Mouse (Mus musculus) left cerebral cortex, postnatal 10 days (tissue): Measurements from ENCODE around the gene 1700029F12Rik. TPM values are rescaled to one million over a fixed set of nuclear protein-coding genes. Genes with fewer than 3 reads are reported as not detected.
A peak's percentile ranks its signal among the peaks of the same experiment; 100 is the strongest.
"Not testable (repeated sequence)": the region's sequence is repeated elsewhere in the genome, so short reads cannot be mapped to it uniquely, and the experiment has no call there.

Experiments used
- DNase-seq, 2 experiments: peaks; one replicate each; pipeline ENCODE4 v3.0.0; 2021 to 2022; ENCODE audit warnings: low spot score in 2 of 2, mixed read lengths in 1 of 2; ENCODE audit errors: extremely low spot score in 1 of 2
- intact Hi-C: fragments of 180-260 bp; cut with DNase I; formaldehyde crosslinking; loops from one replicate; pipeline ENCODE4 v1.15.1; 2025
- total RNA-seq, 2 experiments: library from RNA; stranded (reverse); gene quantifications; 2 replicates each; pipeline ENCODE4 v1.2.3; 2021

Gene 1700029F12Rik
- not detected for total RNA-seq

GRCm38 (mm10) chr13:97034262-97034661 lies at the start of gene 1700029F12Rik:
Gene 1700029F12Rik, minus strand, starts transcription at chr13:97034362.
- DNase-seq = no peak
- intact Hi-C loops = no loop called here

GRCm38 (mm10) chr13:97082432-97082831 lies 48.3 kb upstream of the 1700029F12Rik start:
- DNase-seq = no peak
- intact Hi-C loops = no loop called here

DNA sequence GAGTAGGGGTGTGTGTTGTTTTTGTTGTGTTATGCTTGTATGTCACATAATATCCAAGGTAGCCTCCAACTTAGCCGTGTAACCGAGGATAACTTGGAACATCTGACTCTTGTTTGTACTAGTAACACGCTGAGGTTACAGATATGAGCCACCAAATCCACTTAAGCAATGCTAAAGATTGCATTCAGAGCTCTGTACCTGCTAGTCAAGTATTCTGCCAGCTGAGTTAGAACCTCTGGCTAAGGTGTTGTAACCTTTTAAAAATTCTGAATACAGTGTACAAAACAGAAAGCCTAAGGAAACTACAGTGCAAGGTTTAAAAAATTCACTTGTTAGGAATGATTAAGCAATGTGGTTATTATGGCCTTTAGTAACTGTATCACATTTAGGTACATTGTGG lies 46.5 kb upstream of the 1700029F12Rik start:
- intact Hi-C loops = no loop called here
- no peak for DNase-seq

GRCm38 (mm10) chr13:97080201-97080600 lies 46.0 kb upstream of the 1700029F12Rik start:
- no peak for DNase-seq
- intact Hi-C loops = no loop called here

DNA sequence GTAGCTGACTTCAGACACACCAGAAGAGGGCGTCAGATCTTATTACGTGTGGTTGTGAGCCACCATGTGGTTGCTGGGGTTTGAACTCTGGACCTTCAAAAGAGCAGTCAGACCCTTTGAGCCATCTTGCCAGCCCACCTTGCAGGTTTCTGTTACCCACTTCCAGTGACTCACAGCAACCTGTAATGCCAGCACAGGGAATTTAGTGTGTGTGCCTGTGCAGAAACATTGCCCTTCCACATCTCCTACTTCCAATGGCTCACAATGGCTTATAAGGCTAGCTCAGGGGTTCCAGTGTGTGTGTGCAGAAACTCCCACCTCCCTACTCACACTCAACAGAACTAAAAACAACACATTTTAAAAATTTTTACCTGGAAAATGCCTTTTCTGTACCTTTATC lies 43.4 kb upstream of the 1700029F12Rik start:
- intact Hi-C loops = no loop called here
- no peak for DNase-seq

GRCm38 (mm10) chr13:97073497-97073896 lies 39.3 kb upstream of the 1700029F12Rik start:
- intact Hi-C loops = no loop called here

DNA sequence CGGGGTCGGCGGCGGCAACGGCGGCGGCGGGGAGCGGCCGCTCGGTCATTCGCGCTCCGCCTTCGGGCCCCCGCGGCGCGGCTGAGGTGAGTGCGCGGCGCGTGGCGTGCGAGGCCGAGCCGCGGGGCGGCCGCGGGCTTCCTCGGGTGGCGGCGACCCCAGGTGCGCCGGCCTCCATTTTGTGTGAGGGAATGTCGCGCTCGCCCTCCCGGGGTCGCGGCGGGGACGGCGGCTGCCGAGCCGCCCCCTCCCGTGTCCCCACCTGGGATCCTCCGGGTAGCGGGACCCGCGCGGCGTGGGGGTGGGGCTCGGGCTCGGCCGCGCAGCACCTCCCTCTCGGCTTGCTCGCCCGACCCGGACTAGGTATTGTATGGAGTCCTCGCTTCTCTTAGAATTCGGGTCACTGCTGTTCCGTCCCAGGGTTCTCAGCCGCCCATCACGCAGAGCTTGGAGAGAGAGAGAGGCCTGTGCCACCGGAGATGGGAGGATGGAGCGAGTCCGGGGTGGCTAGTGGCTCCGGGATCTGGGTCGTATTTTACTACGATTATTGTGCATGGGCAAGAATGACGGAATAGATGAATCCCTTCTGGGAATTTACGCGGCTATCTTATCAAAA lies 37.6 kb upstream of the 1700029F12Rik start:
- DNase-seq = peak in 1 of 2 experiments; percentile 63
- intact Hi-C loops = no loop called here

More at GRCm38 (mm10) chr13:97073497-97073896, 39.3 kb upstream of the 1700029F12Rik start:
- no peak for DNase-seq

DNA sequence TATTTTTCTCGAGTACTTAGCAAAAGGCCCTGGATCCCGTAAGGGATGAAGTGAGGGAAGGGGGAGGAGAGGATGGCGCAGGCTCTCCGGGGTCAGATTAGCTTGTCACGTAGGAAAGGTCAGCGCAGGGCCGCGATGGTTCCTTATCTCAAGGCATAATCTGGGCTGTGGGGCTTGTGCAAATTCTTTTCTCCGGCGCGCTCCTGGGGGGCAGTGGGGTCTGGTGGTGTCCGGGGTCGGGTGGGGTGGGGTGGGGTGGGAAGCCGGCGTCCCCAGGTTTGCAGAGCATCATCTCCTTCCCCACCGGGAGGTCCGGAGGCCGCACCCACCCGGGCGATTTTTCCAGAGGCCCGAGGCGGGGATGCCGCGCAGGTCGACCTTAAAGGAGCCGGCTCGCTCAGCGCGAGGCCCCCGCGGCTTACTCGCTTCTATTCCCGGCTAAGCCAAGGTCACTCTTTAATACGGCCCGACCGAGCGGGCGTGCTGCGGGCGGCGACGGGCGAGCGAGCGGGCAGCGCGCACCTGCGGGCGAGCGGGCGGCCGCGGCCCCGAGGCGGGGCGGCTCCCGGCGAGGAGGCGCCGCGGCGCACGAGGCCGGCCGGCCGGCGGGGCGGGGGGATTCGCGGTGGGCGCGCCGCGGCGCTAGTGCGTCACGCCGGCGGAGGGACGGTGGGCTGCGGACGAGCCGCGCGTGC lies 36.9 kb upstream of the 1700029F12Rik start:
- peak in 1 of 2 experiments; percentile 54 for DNase-seq
- intact Hi-C loops = no loop called here

DNA sequence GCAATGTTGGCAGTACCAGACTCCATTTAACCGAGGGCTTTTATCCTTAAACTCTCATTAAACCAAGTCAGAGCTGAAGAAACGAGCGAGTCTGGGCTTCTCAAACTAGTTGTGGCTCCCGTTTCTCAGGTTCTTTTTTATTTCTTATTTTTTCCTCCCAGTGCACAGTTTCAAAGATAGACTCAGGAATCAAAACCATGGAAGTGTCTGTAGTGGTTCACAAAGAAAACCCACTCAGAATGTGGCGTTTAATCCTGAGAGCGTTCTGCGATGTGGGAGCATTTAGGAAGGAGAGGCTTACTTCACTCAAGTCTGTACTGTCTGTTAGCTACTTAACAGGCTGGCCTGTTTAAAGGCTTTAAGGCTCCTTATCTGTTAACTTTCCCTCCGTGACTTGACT lies 34.0 kb upstream of the 1700029F12Rik start:
- intact Hi-C loops = no loop called here
- no peak for DNase-seq

DNA sequence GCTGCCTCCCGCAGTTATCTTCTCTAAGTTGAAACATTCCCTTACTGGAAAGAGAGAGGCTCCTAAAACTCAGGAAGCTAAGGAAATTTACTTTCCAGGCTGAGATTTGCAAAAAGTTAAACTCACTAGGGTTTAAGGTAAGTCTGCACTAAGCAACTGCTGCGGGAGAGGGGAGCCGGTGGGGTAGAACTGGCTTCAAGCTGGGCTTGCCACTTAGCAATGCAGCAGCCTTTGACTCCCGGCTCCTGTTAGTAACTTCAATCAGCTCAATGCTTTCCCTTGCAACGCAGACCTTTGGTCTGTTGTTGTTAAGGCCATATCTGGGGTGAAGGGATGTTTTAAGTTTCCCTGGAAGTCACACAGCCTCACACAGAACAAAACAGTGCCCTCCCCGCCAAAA lies 33.5 kb upstream of the 1700029F12Rik start:
- no peak for DNase-seq
- intact Hi-C loops = no loop called here

GRCm38 (mm10) chr13:97066649-97067550 lies 32.7 kb upstream of the 1700029F12Rik start, which contains the start of gene Fam169a:
Gene Fam169a, plus strand, starts transcription at chr13:97067286.
- no peak for DNase-seq
- intact Hi-C loops = no loop called here

DNA sequence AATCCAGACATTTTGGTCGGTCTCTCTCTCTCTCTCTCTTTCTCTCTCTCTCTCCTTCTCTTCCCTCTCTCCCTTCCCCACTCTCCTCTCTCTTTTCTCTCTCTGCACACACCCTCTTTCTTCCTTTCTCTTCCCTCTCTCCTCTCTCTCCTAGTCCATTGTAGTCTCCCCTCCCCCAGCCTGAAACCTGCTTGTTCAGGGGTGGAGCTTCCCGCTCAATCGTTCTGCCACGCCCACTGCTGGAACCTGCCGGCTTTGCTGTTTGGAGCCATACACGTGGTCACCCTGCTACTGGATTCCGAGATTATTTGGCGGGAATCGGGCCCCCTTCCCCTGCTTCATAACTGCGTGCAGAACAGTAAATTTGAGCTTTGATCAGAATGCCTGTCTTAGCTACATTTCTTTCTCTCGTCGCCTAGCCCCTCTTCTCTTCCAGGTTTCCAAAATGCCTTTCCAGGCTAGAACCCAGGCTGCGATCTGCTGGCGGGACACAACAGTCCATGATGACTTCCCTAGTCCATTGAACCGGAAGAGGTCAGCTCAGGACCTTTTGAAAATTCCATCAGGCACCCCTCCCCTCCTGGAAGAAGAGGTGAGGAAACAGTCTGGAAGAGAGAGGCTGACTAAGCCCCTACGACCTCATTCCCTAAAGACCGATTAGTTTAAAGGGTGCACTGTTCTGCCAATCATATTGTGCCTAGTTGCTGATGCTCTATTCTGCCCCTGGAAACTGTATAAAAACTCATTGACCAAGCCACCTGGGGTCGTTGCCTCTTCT lies 30.9 kb upstream of the 1700029F12Rik start:
- intact Hi-C loops = not testable (repeated sequence)

DNA sequence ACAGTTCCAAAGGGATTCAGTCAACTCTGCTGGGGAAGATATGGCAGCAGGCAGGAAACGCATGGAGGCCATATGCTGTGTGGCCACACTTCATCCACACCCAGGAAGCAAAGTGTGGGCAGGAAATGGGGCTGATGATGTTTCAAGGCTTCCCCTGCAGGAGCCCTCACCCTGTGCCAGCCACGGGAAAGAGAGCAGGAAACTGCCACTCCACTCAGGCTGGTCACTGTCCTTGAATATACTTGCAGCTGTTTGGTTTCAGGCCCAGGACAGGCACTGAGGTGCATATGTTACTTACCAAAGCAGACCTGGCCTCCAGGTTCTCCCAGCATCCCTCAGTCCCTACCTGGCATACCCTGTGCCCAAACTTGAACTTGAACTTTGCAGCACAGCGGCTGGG lies 30.3 kb upstream of the 1700029F12Rik start:
- intact Hi-C loops = no loop called here
- DNase-seq = no peak

More for the DNA sequence above, 30.9 kb upstream of the 1700029F12Rik start:
- DNase-seq = peak in 1 of 2 experiments; percentile 26

GRCm38 (mm10) chr13:97063431-97063830 lies 29.3 kb upstream of the 1700029F12Rik start:
- intact Hi-C loops = no loop called here
- no peak for DNase-seq

DNA sequence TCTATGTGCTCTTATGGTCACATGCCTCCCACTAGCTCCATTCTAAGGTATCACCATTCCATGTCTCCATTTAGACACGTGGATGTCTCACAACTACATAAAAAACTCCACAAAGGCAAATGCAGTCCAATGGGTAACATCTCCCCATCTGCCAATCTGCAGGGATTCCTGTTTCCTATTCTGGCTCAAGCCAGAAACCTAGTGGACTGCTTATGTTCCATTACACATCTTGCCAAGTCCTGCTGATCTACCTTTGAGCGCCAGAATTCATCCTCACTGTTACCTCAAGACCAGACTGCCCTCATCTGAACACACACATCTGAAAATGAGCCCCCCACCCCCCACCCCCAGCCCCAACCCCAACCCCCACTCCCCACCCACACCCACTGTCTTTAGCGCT lies 28.0 kb upstream of the 1700029F12Rik start:
- intact Hi-C loops = no loop called here
- DNase-seq = no peak

GRCm38 (mm10) chr13:97060331-97060730 lies 26.2 kb upstream of the 1700029F12Rik start:
- intact Hi-C loops = no loop called here
- no peak for DNase-seq

GRCm38 (mm10) chr13:97059746-97060145 lies 25.6 kb upstream of the 1700029F12Rik start:
- intact Hi-C loops = loop anchor here (10.0 kb wide), 2 partner anchors 205 to 325 kb away; no protein-coding TSS in a partner anchor
- no peak for DNase-seq

DNA sequence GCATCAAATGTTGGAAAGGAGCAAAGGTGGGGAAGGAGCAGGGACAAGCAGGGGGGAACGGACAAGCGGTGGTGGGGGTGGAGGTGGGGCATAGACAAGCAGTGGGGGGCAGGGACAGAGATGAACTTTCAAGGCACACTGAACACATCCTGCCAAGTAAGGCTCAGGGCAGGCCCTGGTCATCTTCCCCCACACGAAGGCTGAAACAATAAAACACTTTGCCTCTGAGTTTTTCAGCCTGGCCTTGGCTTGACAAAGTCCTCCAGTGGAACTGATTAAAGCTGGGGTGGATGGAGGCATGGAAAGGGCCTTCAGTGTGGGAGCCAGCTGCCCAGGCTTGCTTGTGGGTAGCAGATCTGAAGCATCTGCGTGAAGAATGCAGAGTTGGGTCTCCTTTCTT lies 23.7 kb upstream of the 1700029F12Rik start:
- DNase-seq = no peak
- intact Hi-C loops = loop anchor here (10.0 kb wide), 2 partner anchors 203 to 323 kb away; no protein-coding TSS in a partner anchor
